Mouse (Mus musculus) megakaryocyte, embryonic 14.5 days (primary cell): ENCODE measurements at regions not wholly inside any gene's neighbourhood (a gene's known extent, or its start where the extent isn't known, plus 50 kb on each side); places are given as distances from the start of the nearest gene placed in this dataset.

Experiments used
- FLI1 ChIP-seq: IDR thresholded peaks from 2 replicates; pipeline ENCODE4 v1.6.1; 2012; ENCODE audit warnings: low read length, inconsistent platforms, mixed read lengths
- GATA1 ChIP-seq: IDR thresholded peaks from 3 replicates; pipeline ENCODE4 v1.6.1; 2012; ENCODE audit warnings: mixed read lengths, low read length, inconsistent platforms, borderline replicate concordance

DNA sequence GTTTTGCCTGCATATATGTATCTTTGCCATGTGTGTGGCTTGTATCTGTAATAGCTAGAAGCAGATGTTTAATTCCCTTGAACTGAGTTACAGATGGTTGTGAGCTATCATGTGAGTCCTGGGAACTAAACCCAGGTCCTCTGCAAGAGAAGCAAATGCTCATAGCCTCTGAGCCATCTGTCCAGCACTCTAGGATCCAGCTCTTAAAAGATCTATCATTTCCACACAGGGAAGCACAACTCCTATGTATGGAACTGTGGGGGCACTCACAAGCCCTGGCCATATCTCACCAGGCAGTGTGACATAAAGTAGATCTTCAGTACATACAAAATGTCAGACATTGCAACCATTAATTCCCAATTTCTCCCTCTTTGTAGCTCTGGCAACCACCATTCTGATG is 552.9 kb upstream of the Tenm4 start:
- TF ChIP-seq GATA1 (no peak), FLI1 (no peak)
